Mouse (Mus musculus) forebrain, embryonic 11.5 days (tissue): ENCODE measurements at regions not wholly inside any gene's neighbourhood (a gene's known extent, or its start where the extent isn't known, plus 50 kb on each side); places are given as distances from the start of the nearest gene placed in this dataset.

Experiments used
- ATAC-seq: fragments of 200-750 bp; cut with Nextera tagmentation; replicated peaks from 2 replicates; pipeline ENCODE4 v1.8.0; 2017; ENCODE audit warnings: moderate TSS enrichment; ENCODE audit not compliant: low FRiP score
- DNase-seq: peaks from one replicate; pipeline ENCODE4 v3.0.0-alpha.2; 2017; ENCODE audit warnings: low spot score
- H3K27ac ChIP-seq: fragments of 300-500 bp; sonication (generic); 2 replicates; pipeline ENCODE4 v1.5.1; 2014; ENCODE audit warnings: low read depth, low read length
- H3K27me3 ChIP-seq: fragments of 300-500 bp; sonication (generic); 2 replicates; pipeline ENCODE4 v1.6.1; 2014; ENCODE audit warnings: mild to moderate bottlenecking, low read length, mixed read lengths; ENCODE audit not compliant: control insufficient read depth, insufficient read depth
- H3K36me3 ChIP-seq: fragments of 300-500 bp; sonication (generic); 2 replicates; pipeline ENCODE4 v1.6.1; 2014; ENCODE audit warnings: mild to moderate bottlenecking, low read length, moderate library complexity, mixed read lengths; ENCODE audit not compliant: control insufficient read depth, insufficient read depth
- H3K4me1 ChIP-seq: fragments of 300-500 bp; sonication (generic); replicated peaks from 2 replicates; pipeline ENCODE4 v1.6.1; 2014; ENCODE audit warnings: low read length, mixed read lengths; ENCODE audit not compliant: control insufficient read depth, insufficient read depth
- H3K4me2 ChIP-seq: fragments of 300-500 bp; sonication (generic); 2 replicates; pipeline ENCODE4 v1.6.1; 2014; ENCODE audit warnings: low read depth, mild to moderate bottlenecking, low read length, moderate library complexity, mixed read lengths; ENCODE audit not compliant: severe bottlenecking
- H3K4me3 ChIP-seq: fragments of 300-500 bp; sonication (generic); 2 replicates; pipeline ENCODE4 v1.5.1; 2014; ENCODE audit warnings: low read depth, low read length
- H3K9ac ChIP-seq: fragments of 300-500 bp; sonication (generic); 2 replicates; pipeline ENCODE4 v1.6.1; 2014; ENCODE audit warnings: low read length
- H3K9me3 ChIP-seq: fragments of 300-500 bp; sonication (generic); 2 replicates; pipeline ENCODE4 v1.6.1; 2016; ENCODE audit warnings: low read length, mixed read lengths; ENCODE audit not compliant: control insufficient read depth
- WGBS: fragments of 180-500 bp; shearing (Covaris S2); extraction: QIAGEN DNeasy Blood & Tissue Kit; methylation state at CpG from one replicate; pipeline ENCODE4 v1.1.7; 2014; 5-methylcytosine and 5-hydroxymethylcytosine counted together

GRCm38 (mm10) chr11:40216391-40216790 is 478.6 kb downstream of the Mat2b start:
- no peaks in the 10 kb centered on the region for H3K36me3 ChIP-seq
- H3K4me3 ChIP-seq = no peak overlapping the region
- H3K27ac ChIP-seq = no peak overlapping the region
- no peak overlapping the region for H3K4me2 ChIP-seq
- no peak for ATAC-seq
- 57% methylated on average over 8 of the region's 8 CpGs for WGBS
- DNase-seq = no peak
- no peaks in the 10 kb centered on the region for H3K4me1 ChIP-seq
- H3K9me3 ChIP-seq = no peaks in the 10 kb centered on the region
- H3K27me3 ChIP-seq = no peaks in the 10 kb centered on the region
- H3K9ac ChIP-seq = no peak overlapping the region
